Mouse (Mus musculus) forebrain, embryonic 11.5 days (tissue): ENCODE measurements around the gene Gm5901. TPM values are rescaled to one million over a fixed set of nuclear protein-coding genes. Genes with fewer than 3 reads are reported as not detected.
"Not testable (repeated sequence)": the region's sequence is repeated elsewhere in the genome, so short reads cannot be mapped to it uniquely, and the experiment has no call there.

Experiments used
- ATAC-seq: fragments of 200-750 bp; cut with Nextera tagmentation; replicated peaks from 2 replicates; pipeline ENCODE4 v1.8.0; 2017; ENCODE audit warnings: moderate TSS enrichment; ENCODE audit not compliant: low FRiP score
- DNase-seq: peaks from one replicate; pipeline ENCODE4 v3.0.0-alpha.2; 2017; ENCODE audit warnings: low spot score
- H3K27ac ChIP-seq: fragments of 300-500 bp; sonication (generic); 2 replicates; pipeline ENCODE4 v1.5.1; 2014; ENCODE audit warnings: low read depth, low read length
- H3K27me3 ChIP-seq: fragments of 300-500 bp; sonication (generic); 2 replicates; pipeline ENCODE4 v1.6.1; 2014; ENCODE audit warnings: mild to moderate bottlenecking, low read length, mixed read lengths; ENCODE audit not compliant: control insufficient read depth, insufficient read depth
- H3K36me3 ChIP-seq: fragments of 300-500 bp; sonication (generic); 2 replicates; pipeline ENCODE4 v1.6.1; 2014; ENCODE audit warnings: mild to moderate bottlenecking, low read length, moderate library complexity, mixed read lengths; ENCODE audit not compliant: control insufficient read depth, insufficient read depth
- H3K4me1 ChIP-seq: fragments of 300-500 bp; sonication (generic); replicated peaks from 2 replicates; pipeline ENCODE4 v1.6.1; 2014; ENCODE audit warnings: low read length, mixed read lengths; ENCODE audit not compliant: control insufficient read depth, insufficient read depth
- H3K4me2 ChIP-seq: fragments of 300-500 bp; sonication (generic); 2 replicates; pipeline ENCODE4 v1.6.1; 2014; ENCODE audit warnings: low read depth, mild to moderate bottlenecking, low read length, moderate library complexity, mixed read lengths; ENCODE audit not compliant: severe bottlenecking
- H3K4me3 ChIP-seq: fragments of 300-500 bp; sonication (generic); 2 replicates; pipeline ENCODE4 v1.5.1; 2014; ENCODE audit warnings: low read depth, low read length
- H3K9ac ChIP-seq: fragments of 300-500 bp; sonication (generic); 2 replicates; pipeline ENCODE4 v1.6.1; 2014; ENCODE audit warnings: low read length
- H3K9me3 ChIP-seq: fragments of 300-500 bp; sonication (generic); 2 replicates; pipeline ENCODE4 v1.6.1; 2016; ENCODE audit warnings: low read length, mixed read lengths; ENCODE audit not compliant: control insufficient read depth
- WGBS: fragments of 180-500 bp; shearing (Covaris S2); extraction: QIAGEN DNeasy Blood & Tissue Kit; methylation state at CpG from one replicate; pipeline ENCODE4 v1.1.7; 2014; 5-methylcytosine and 5-hydroxymethylcytosine counted together
- polyA plus RNA-seq: library from polyadenylated mRNA; unstranded; fragments of >200 nt; fragmentation: Nextera tagmentation; extraction: Ambion mirVana; gene quantifications from 2 replicates; pipeline ENCODE4 v1.2.1, GENCODE M21; 2014

Gm5901 gene
- polyA plus RNA-seq, 1 experiment from 2014 or later: not detected

DNA sequence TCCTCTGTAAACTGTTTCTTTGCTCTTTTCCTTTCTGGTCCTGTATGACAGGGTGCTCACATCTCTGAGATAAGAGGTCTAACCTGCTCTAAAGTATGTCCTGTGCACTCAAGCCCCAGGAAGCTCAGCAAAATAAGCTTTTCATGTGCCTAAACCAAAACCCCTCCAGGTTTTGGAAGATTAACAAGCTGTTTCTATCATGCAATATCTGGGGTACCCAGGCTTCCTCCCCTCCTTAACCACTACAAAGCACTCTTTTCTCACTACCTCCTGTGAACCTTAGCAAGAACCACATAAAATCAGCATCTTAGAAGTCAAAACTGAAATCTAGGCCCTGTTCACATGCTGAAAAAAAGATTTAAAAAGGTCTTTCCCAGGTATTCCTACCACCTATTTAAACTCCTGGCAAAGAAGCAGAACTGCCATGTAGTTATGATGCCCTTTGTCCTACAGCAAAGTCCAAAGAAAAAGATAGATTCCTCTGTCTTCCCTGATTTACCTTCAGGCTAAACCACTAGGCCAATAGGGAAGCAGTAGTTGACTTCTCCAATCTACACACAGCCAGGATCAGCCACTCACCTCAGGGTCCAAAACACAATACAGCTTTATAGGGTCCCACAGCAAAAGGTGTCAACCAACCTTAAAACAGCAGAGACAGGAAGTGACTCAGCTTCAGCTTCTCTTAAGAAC is 20.4 kb downstream of the Gm5901 start:
- Histone ChIP-seq H3K4me1 (0 out of 2 replicates have a peak, but pooled peaks cover 1% of the 10 kb centered on the region), H3K36me3 (no peaks in the 10 kb centered on the region), H3K27me3 (no peaks in the 10 kb centered on the region), H3K9me3 (no peaks in the 10 kb centered on the region), H3K4me2 (no peak overlapping the region), H3K9ac (no peak overlapping the region), H3K4me3 (no peak overlapping the region), H3K27ac (no peak overlapping the region)
- ATAC-seq: no peak
- no peak for DNase-seq

DNA sequence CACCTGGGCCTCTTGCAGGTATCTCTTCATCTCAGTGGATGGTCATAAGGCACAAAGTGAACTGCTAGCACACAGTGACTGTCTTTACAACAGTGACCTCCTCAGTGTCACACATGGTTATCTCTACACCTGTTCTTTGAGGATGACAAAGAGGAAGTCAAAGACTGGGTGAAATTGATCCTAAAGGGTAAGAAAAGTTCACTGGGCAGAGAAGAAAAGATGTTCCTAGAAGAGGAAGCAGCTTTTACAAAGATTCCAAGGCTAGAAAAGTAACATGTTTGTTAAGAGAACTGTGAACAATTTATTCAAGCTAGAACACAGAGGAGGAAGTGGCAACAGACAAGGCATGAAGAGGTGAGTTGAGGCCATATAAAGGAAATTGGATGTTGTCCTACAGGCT is 21.3 kb downstream of the Gm5901 start:
- Histone ChIP-seq H3K27ac (no peak overlapping the region), H3K4me3 (no peak overlapping the region), H3K4me1 (0 out of 2 replicates have a peak, but pooled peaks cover 1% of the 10 kb centered on the region), H3K36me3 (no peaks in the 10 kb centered on the region), H3K27me3 (no peaks in the 10 kb centered on the region), H3K4me2 (no peak overlapping the region), H3K9me3 (no peaks in the 10 kb centered on the region), H3K9ac (no peak overlapping the region)
- ATAC-seq: no peak
- DNase-seq: no peak

DNA sequence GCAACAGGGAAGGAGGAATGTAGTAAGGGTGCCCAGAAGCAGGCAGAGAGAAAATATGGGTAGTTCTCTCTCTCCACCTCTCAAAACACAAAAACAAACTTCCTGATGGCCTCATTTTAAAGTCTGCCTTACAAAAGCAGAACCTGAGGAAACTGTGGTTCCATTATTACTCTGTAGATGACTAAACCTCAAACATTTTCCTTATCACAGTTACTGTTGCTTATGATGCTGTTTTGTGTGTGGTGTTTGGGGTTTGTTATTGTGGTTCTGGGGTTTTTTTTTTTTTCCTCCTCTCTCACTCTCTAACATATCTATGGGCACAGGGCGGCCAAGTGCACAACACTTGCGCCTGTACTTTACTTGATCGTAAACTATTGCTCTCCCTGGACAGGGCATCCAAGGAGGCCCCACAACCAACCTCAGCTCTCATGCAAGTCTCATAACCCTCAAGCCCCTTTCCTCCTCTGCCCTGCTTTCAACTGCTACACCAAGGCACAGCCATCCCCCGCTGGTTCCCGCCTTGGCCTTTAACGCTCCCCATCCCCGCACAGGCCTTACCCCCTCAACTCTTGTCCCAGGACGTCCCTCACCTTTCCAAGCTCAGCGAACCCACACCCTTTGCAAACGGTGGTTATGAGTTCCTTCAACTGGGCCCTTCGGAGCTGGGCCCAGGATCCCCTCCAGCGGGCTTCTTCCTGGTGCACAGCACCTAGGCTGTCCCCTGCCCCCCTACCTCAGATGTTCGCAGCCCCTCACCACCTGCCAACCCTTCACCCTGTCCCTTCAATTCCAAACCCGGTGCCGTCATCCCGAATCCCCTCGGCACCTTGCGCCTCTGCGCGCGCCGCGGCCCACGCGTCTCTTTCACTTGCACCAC is 24.5 kb downstream of the Gm5901 start:
- ATAC-seq (no peak), DNase-seq (no peak)
- H3K27me3 ChIP-seq: no peaks in the 10 kb centered on the region
- H3K27ac ChIP-seq: peak overlapping the region; percentile 37; the same call in 1 of the 2 replicates
- H3K9ac ChIP-seq: peak overlapping the region; percentile 83
- H3K4me2 ChIP-seq: peak overlapping the region; percentile 67
- H3K4me3 ChIP-seq: peak overlapping the region; percentile 81
- WGBS: 2% methylated on average over 25 of the region's 25 CpGs
- H3K4me1 ChIP-seq: 0 out of 2 replicates have a peak, but pooled peaks cover 1% of the 10 kb centered on the region
- no peaks in the 10 kb centered on the region for H3K36me3 ChIP-seq
- H3K9me3 ChIP-seq: no peaks in the 10 kb centered on the region

DNA sequence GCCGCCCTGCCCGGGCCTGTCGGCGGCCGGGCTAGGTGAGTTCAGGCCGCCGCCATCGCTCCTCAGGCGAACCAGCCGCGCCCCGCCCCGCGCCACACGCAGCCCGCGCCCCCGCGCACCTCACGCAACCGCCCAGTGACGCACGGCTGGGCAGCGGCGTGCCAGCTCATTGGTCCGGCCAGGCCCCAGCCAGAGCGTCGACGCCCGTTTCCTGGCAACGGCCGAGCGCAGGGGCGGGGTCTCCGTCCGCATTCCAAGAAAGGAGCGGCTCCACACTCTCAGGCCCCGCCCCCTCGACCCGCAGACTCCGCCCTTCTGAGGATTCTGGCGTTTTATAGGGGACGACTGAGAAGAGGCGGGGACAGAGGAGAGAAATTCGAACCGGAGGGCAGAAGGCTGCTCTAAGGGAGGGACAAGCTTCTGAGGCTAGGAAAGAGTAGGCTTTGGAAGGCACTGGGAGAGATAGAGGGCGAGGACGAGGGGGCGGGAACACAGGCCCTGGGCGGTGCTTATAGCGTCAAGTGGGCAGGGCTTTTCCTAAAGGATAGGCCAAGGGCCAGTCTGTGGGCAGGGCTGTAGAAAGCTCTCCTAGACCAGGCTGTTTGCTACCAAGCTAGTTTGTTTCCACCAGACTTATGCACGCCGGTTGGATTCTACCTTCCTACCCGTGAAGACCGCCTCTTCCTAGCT is 25.2 kb downstream of the Gm5901 start, which contains the start of gene Fam160a2:
Gene Fam160a2 (minus strand): TSS at position 120 of the 690 bp plus-strand sequence.
- H3K27ac ChIP-seq: peak within 1 kb of the TSS; percentile 72
- H3K4me3 ChIP-seq: peak within 1 kb of the TSS; percentile 81
- H3K9ac ChIP-seq: peak within 1 kb of the TSS; percentile 83
- H3K36me3 ChIP-seq: no peaks in the 10 kb centered on the region
- H3K9me3 ChIP-seq: no peaks in the 10 kb centered on the region
- ATAC-seq (peak; percentile 99), DNase-seq (peak; percentile 99)
- WGBS: under 1% methylated on average over 55 of the region's 55 CpGs
- no peaks in the 10 kb centered on the region for H3K27me3 ChIP-seq
- peak within 1 kb of the TSS; percentile 67 for H3K4me2 ChIP-seq
- 0 out of 2 replicates have a peak, but pooled peaks cover 1% of the 10 kb centered on the region for H3K4me1 ChIP-seq

DNA sequence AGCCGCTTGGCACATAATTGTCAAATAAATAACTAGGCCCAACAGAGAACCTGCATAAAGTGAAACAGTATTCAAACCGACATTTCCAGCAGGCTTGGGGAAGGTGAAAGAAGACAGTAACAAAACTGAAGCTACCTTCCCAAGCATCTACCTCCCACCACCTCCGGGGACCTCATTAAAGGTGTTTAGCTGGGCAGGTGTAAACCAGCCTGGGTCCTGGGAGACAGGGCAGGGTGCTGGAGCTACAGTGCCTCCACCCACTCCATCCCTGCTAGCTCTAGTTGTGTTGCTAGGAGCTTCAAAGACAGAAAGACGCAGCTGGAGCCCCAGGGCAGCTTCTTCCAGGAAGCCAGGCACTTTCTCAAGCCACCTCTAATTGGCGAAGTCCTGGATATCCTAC is 29.4 kb downstream of the Gm5901 start, which contains the start of gene Cnga4:
Gene Cnga4 (plus strand): TSS at position 301 of the 400 bp plus-strand sequence.
- no peaks in the 10 kb centered on the region for H3K9me3 ChIP-seq
- ATAC-seq: no peak
- no peak within 1 kb of the TSS for H3K4me3 ChIP-seq
- no peak for DNase-seq
- no peak within 1 kb of the TSS for H3K9ac ChIP-seq
- H3K27me3 ChIP-seq: no peaks in the 10 kb centered on the region
- H3K4me1 ChIP-seq: no peaks in the 10 kb centered on the region
- 87% methylated on average over 5 of the region's 5 CpGs for WGBS
- no peaks in the 10 kb centered on the region for H3K36me3 ChIP-seq
- no peak within 1 kb of the TSS for H3K4me2 ChIP-seq
- H3K27ac ChIP-seq: no peak within 1 kb of the TSS

DNA sequence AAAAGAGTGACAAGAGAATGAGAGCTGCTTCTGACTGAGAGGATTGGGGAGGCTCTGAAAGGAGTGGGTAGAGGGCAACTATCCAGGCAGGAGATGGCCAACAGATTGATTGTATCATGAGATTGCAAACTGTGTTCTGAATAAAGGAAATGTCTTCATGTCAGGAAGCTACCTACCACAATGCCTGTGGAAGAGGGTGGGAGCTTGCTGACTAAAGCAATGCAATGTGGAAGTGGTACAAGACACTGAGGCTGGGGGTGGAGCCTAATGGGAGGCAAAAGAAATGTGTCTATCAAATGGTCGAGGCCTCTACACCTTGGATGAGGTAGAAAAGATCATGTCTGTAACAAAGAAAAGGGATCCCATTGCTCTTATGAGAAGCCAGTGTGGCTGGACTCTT is 31.5 kb downstream of the Gm5901 start:
- DNase-seq (no peak), ATAC-seq (no peak)
- no peaks in the 10 kb centered on the region for H3K4me1 ChIP-seq
- H3K9me3 ChIP-seq: no peaks in the 10 kb centered on the region
- no peaks in the 10 kb centered on the region for H3K27me3 ChIP-seq
- H3K4me2 ChIP-seq: no peak overlapping the region
- H3K27ac ChIP-seq: no peak overlapping the region
- no peak overlapping the region for H3K9ac ChIP-seq
- WGBS: 57% methylated on average over 1 of the region's 1 CpGs
- no peak overlapping the region for H3K4me3 ChIP-seq
- no peaks in the 10 kb centered on the region for H3K36me3 ChIP-seq

DNA sequence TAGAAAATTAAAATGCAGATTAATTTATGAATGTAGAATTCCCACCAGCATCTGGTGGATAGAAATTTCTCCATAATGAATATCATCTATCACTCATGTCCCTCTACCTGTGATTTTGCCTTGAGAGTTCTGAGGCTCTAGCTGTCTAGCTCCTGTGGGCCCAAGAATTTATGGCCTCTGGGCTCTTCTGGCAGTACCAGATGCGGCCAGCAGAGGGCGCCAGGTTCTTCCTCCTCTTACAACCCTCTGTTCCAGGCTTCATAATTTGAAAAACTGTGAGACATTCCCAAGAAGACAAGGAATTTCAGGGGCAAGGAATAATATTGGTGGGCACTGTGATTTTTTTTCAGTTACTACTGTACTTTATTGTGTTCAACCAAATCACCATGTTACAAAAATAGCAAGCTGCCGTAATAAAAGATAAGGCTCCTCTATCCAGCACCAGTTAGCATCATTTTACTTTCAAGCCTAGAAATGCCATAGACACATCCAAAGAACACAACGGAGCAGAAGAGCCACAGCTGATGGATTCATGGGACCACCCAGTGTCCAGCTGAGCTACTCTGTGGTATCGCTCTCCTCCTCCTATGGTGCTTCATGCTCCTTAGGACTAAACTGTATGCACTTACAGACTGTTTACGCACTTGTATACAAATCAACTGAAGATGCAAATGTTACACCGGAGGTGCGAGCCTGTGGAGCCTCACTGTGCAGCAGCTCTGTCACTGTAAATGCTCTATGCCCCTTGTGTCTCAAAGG is 37.2 kb downstream of the Gm5901 start:
- not testable (repeated sequence) for H3K27me3 ChIP-seq, H3K36me3 ChIP-seq, H3K4me3 ChIP-seq, H3K4me1 ChIP-seq, H3K9me3 ChIP-seq, H3K4me2 ChIP-seq, H3K9ac ChIP-seq, H3K27ac ChIP-seq
- ATAC-seq (peak; percentile 77), DNase-seq (peak; percentile 83)
- 63% methylated on average over 8 of the region's 8 CpGs for WGBS

DNA sequence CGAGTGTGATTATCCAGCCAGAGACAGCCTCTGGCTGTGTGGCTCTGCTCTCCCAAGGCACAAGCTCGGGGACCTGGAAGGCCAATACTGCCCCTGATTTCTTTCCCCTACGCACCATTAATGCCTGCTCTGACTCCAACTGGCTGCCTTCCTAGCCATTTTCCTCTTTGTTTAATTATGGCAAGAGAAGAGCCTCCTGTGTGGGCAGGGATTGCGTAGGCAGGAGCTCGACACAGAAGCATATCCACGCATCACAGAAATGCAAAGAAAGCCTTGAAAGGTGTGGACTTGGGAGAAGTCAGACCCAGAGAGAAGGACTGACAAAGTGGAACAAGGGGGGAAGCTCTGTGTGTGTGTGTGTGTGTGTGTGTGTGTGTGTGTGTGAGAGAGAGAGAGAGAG is 39.5 kb downstream of the Gm5901 start:
- no peak overlapping the region for H3K27ac ChIP-seq
- no peak for DNase-seq
- 70% methylated on average over 6 of the region's 6 CpGs for WGBS
- no peaks in the 10 kb centered on the region for H3K27me3 ChIP-seq
- H3K4me2 ChIP-seq: no peak overlapping the region
- ATAC-seq: no peak
- H3K36me3 ChIP-seq: no peaks in the 10 kb centered on the region
- no peak overlapping the region for H3K4me3 ChIP-seq
- H3K9me3 ChIP-seq: no peaks in the 10 kb centered on the region
- H3K4me1 ChIP-seq: no peaks in the 10 kb centered on the region
- H3K9ac ChIP-seq: no peak overlapping the region
